Comparison of ENCODE assay signal across 1 mouse cellular context in the genomic region with DNA sequence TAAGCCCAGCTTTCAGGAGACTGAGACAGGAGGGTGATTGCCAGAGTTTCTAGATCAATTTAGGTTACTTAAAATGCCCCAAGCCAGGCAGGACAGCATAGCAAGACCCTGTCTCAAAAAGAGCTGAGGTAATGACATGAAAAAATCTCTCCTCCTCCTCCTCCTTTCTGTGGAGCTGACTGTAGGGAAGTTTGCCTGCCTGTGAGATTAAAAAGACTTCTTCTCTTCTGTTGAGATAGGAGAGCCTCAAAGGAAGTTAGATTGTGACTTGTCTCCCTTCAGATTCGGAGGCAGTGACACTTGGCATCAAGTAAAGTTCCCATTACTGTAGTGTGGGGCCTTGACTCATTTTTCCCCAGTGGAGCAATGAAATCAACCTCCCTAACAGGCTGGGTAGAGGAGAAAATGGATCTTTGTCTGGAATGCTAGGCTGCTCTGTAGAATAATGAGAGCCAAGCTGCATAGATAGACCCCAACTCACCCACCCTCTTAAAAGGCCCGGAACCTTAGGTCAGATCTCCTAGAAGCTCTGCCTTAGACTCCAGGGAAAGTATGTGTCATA.
TF ChIP-seq lines count a peak whose summit lies in the region.

No protein-coding gene starts in this region.

TF ChIP-seq in MEL, 35 proteins besides CTCF, POLR2A, EP300 and RAD21:
- TF ChIP-seq GATA1 (IDR thresholded peaks at IDR 0.05; ENCODE audit: low read depth, low read length) (peak; percentile 89), ZNF384 (IDR thresholded peaks at IDR 0.05; ENCODE audit: low read depth, low read length) (peak; percentile 53; the same call in 1 of the 2 replicates), USF1 (IDR thresholded peaks at IDR 0.05; ENCODE audit: low read depth, low read length) (no peak), TAL1 (IDR thresholded peaks at IDR 0.05; ENCODE audit: low read length) (peak; percentile 33; the same call in 1 of the 2 replicates), TCF12 (IDR thresholded peaks at IDR 0.05; ENCODE audit: low read depth, low read length) (peak; percentile 86), SMC3 (IDR thresholded peaks at IDR 0.05; ENCODE audit: low read depth, low read length) (no peak), MEF2A (IDR thresholded peaks at IDR 0.05; ENCODE audit: extremely low read depth, insufficient replicate concordance, low read depth, low read length, poor library complexity, severe bottlenecking) (no peak), UBTF (IDR thresholded peaks at IDR 0.05; ENCODE audit: borderline replicate concordance, insufficient read depth, low read depth, low read length) (no peak), SIN3A (IDR thresholded peaks at IDR 0.05; ENCODE audit: low read length) (peak; percentile 48), MXI1 (IDR thresholded peaks at IDR 0.05; ENCODE audit: low read depth, low read length) (peak; percentile 63; the same call in 1 of the 2 replicates), MYB (IDR thresholded peaks at IDR 0.05; ENCODE audit: low read depth, low read length) (peak; percentile 69), NRF1 (IDR thresholded peaks at IDR 0.05; ENCODE audit: insufficient read depth, low read depth, low read length, poor library complexity, severe bottlenecking) (no peak), TBP (IDR thresholded peaks at IDR 0.05; ENCODE audit: low read depth, low read length) (0 out of 2 replicates have a peak, but pooled peaks have one; percentile 18), MAZ (IDR thresholded peaks at IDR 0.05; ENCODE audit: low read depth, low read length) (no peak), ETS1 (IDR thresholded peaks at IDR 0.05; ENCODE audit: low read depth, low read length) (peak; percentile 73; the same call in 1 of the 2 replicates), HCFC1 (IDR thresholded peaks at IDR 0.05; ENCODE audit: low read depth, low read length) (0 out of 2 replicates have a peak, but pooled peaks have one; percentile 34), RCOR1 (IDR thresholded peaks at IDR 0.05; ENCODE audit: low read depth, low read length) (peak; percentile 96), MYC (IDR thresholded peaks at IDR 0.05; ENCODE audit: low read depth, low read length) (0 out of 2 replicates have a peak, but pooled peaks have one; percentile 37), KAT2A (conservative IDR thresholded peaks at IDR 0.05; ENCODE audit: low read depth, low read length) (no peak), JUND (IDR thresholded peaks at IDR 0.05; ENCODE audit: low read depth, low read length) (no peak), CHD2 (IDR thresholded peaks at IDR 0.05; ENCODE audit: low read length) (no peak)
